Mouse (Mus musculus) liver, embryonic 15.5 days (tissue): ENCODE measurements around the gene Armh3. TPM values are rescaled to one million over a fixed set of nuclear protein-coding genes. Genes with fewer than 3 reads are reported as not detected.

Experiments
- ATAC-seq: fragments of 200-750 bp; cut with Nextera tagmentation; 2 replicates; pipeline ENCODE4 v1.8.0; 2017; ENCODE audit warnings: moderate number of reproducible peaks, mild to moderate bottlenecking, moderate library complexity; ENCODE audit not compliant: insufficient read depth
- H3K27ac ChIP-seq: fragments of 300-500 bp; sonication (generic); replicated peaks from 2 replicates; pipeline ENCODE4 v1.5.1; 2015; ENCODE audit warnings: mild to moderate bottlenecking, inconsistent platforms
- H3K27me3 ChIP-seq: fragments of 300-500 bp; sonication (generic); 2 replicates; pipeline ENCODE4 v1.6.1; 2015; ENCODE audit warnings: mild to moderate bottlenecking, inconsistent platforms
- H3K36me3 ChIP-seq: fragments of 300-500 bp; sonication (generic); replicated peaks from 2 replicates; pipeline ENCODE4 v1.6.1; 2015; ENCODE audit warnings: moderate library complexity, mild to moderate bottlenecking, inconsistent platforms
- H3K4me1 ChIP-seq: fragments of 300-500 bp; sonication (generic); replicated peaks from 2 replicates; pipeline ENCODE4 v1.6.1; 2015; ENCODE audit warnings: inconsistent platforms
- H3K4me2 ChIP-seq: fragments of 300-500 bp; sonication (generic); 2 replicates; pipeline ENCODE4 v1.6.1; 2015; ENCODE audit warnings: moderate library complexity, mild to moderate bottlenecking, inconsistent platforms
- H3K4me3 ChIP-seq: fragments of 300-500 bp; sonication (generic); replicated peaks from 2 replicates; pipeline ENCODE4 v1.5.1; 2015; ENCODE audit warnings: mild to moderate bottlenecking, inconsistent platforms
- H3K9ac ChIP-seq: fragments of 300-500 bp; sonication (generic); 2 replicates; pipeline ENCODE4 v1.6.1; 2015; ENCODE audit warnings: moderate library complexity, mild to moderate bottlenecking, inconsistent platforms
- H3K9me3 ChIP-seq: fragments of 300-500 bp; sonication (generic); replicated peaks from 2 replicates; pipeline ENCODE4 v1.6.1; 2016; ENCODE audit warnings: inconsistent platforms
- WGBS: fragments of 180-500 bp; shearing (Covaris S2); methylation state at CpG from one replicate; pipeline ENCODE4 v1.1.7; 2015; ENCODE audit warnings: mixed read lengths; ENCODE audit not compliant: insufficient replicate concordance; 5-methylcytosine and 5-hydroxymethylcytosine counted together
- polyA plus RNA-seq: library from polyadenylated mRNA; unstranded; fragments of >200 nt; fragmentation: Nextera tagmentation; extraction: Ambion mirVana; gene quantifications from 2 replicates; pipeline ENCODE4 v1.2.1, GENCODE M21; 2015

Gene Armh3
- polyA plus RNA-seq, 1 experiment from 2014 or later: 4.1 TPM

GRCm38 (mm10) chr19:45927236-45927635, 71.1 kb downstream of the Armh3 start:
- H3K36me3 ChIP-seq: 0 out of 2 replicates have a peak, but pooled peaks cover 4% of the 10 kb centered on the region
- no peaks in the 10 kb centered on the region for H3K9me3 ChIP-seq
- ATAC-seq: no peak
- H3K9ac ChIP-seq: no peak overlapping the region
- H3K27me3 ChIP-seq: no peaks in the 10 kb centered on the region
- H3K4me3 ChIP-seq: no peak overlapping the region
- no peak overlapping the region for H3K4me2 ChIP-seq
- no peak overlapping the region for H3K27ac ChIP-seq
- 67% methylated on average over 5 of the region's 5 CpGs for WGBS
- no peaks in the 10 kb centered on the region for H3K4me1 ChIP-seq

- no peak for ATAC-seq
- no peak overlapping the region for H3K4me2 ChIP-seq
- 0 out of 2 replicates have a peak, but pooled peaks cover 4% of the 10 kb centered on the region for H3K36me3 ChIP-seq
- H3K9me3 ChIP-seq: no peaks in the 10 kb centered on the region
- no peaks in the 10 kb centered on the region for H3K4me1 ChIP-seq
- no peak overlapping the region for H3K27ac ChIP-seq
- no peaks in the 10 kb centered on the region for H3K27me3 ChIP-seq
- WGBS: 76% methylated on average over 8 of the region's 8 CpGs
- no peak overlapping the region for H3K4me3 ChIP-seq
- H3K9ac ChIP-seq: no peak overlapping the region
Observed at GRCm38 (mm10) chr19:45926342-45926741, 71.9 kb downstream of the Armh3 start.

GRCm38 (mm10) chr19:45920299-45921090, 77.8 kb downstream of the Armh3 start:
- Histone ChIP-seq H3K4me2 (no peak overlapping the region), H3K4me1 (no peaks in the 10 kb centered on the region), H3K4me3 (no peak overlapping the region), H3K9me3 (no peaks in the 10 kb centered on the region), H3K27me3 (no peaks in the 10 kb centered on the region), H3K36me3 (no peaks in the 10 kb centered on the region), H3K27ac (no peak overlapping the region), H3K9ac (no peak overlapping the region)
- 62% methylated on average over 9 of the region's 9 CpGs for WGBS
- no peak for ATAC-seq

- no peaks in the 10 kb centered on the region for H3K4me1 ChIP-seq
- H3K27ac ChIP-seq: no peak overlapping the region
- 77% methylated on average over 6 of the region's 6 CpGs for whole genome bisulfite sequencing
- H3K27me3 ChIP-seq: no peaks in the 10 kb centered on the region
- no peak overlapping the region for H3K4me3 ChIP-seq
- H3K4me2 ChIP-seq: no peak overlapping the region
- no peak overlapping the region for H3K9ac ChIP-seq
- no peaks in the 10 kb centered on the region for H3K9me3 ChIP-seq
- ATAC-seq: no peak
- H3K36me3 ChIP-seq: no peaks in the 10 kb centered on the region
Observed at GRCm38 (mm10) chr19:45918406-45918805, 79.9 kb downstream of the Armh3 start.

- Histone ChIP-seq H3K9ac (no peak overlapping the region), H3K27me3 (no peaks in the 10 kb centered on the region), H3K36me3 (no peaks in the 10 kb centered on the region), H3K4me3 (no peak overlapping the region), H3K9me3 (no peaks in the 10 kb centered on the region), H3K27ac (no peak overlapping the region), H3K4me1 (no peaks in the 10 kb centered on the region), H3K4me2 (no peak overlapping the region)
- ATAC-seq: no peak
- WGBS: 60% methylated on average over 3 of the region's 3 CpGs
Observed at GRCm38 (mm10) chr19:45917856-45918255, 80.4 kb downstream of the Armh3 start.

- Histone ChIP-seq H3K27ac (no peak overlapping the region), H3K4me3 (no peak overlapping the region), H3K4me1 (no peaks in the 10 kb centered on the region), H3K27me3 (no peaks in the 10 kb centered on the region), H3K4me2 (no peak overlapping the region), H3K9me3 (no peaks in the 10 kb centered on the region), H3K36me3 (no peaks in the 10 kb centered on the region), H3K9ac (no peak overlapping the region)
- WGBS: 73% methylated on average over 4 of the region's 4 CpGs
- no peak for ATAC-seq
Observed at GRCm38 (mm10) chr19:45916461-45916860, 81.8 kb downstream of the Armh3 start.

GRCm38 (mm10) chr19:45916026-45916425, 82.3 kb downstream of the Armh3 start:
- no peak for ATAC-seq
- H3K4me1 ChIP-seq: no peaks in the 10 kb centered on the region
- WGBS: 84% methylated on average over 3 of the region's 3 CpGs
- H3K27ac ChIP-seq: no peak overlapping the region
- H3K36me3 ChIP-seq: no peaks in the 10 kb centered on the region
- no peaks in the 10 kb centered on the region for H3K27me3 ChIP-seq
- H3K4me3 ChIP-seq: no peak overlapping the region
- no peaks in the 10 kb centered on the region for H3K9me3 ChIP-seq
- no peak overlapping the region for H3K4me2 ChIP-seq
- no peak overlapping the region for H3K9ac ChIP-seq

- Histone ChIP-seq H3K27me3 (no peaks in the 10 kb centered on the region), H3K36me3 (no peaks in the 10 kb centered on the region), H3K4me3 (no peak overlapping the region), H3K27ac (no peak overlapping the region), H3K4me2 (no peak overlapping the region), H3K9me3 (no peaks in the 10 kb centered on the region), H3K9ac (no peak overlapping the region), H3K4me1 (no peaks in the 10 kb centered on the region)
- ATAC-seq: no peak
- WGBS: 54% methylated on average over 5 of the region's 5 CpGs
Observed at GRCm38 (mm10) chr19:45913036-45913435, 85.3 kb downstream of the Armh3 start.

- H3K27me3 ChIP-seq: no peaks in the 10 kb centered on the region
- H3K4me3 ChIP-seq: no peak overlapping the region
- no peaks in the 10 kb centered on the region for H3K4me1 ChIP-seq
- H3K9me3 ChIP-seq: no peaks in the 10 kb centered on the region
- H3K9ac ChIP-seq: no peak overlapping the region
- H3K36me3 ChIP-seq: no peaks in the 10 kb centered on the region
- no peak overlapping the region for H3K27ac ChIP-seq
- 79% methylated on average over 6 of the region's 6 CpGs for WGBS
- no peak overlapping the region for H3K4me2 ChIP-seq
- no peak for ATAC-seq
Observed at GRCm38 (mm10) chr19:45912376-45912775, 85.9 kb downstream of the Armh3 start.

- Histone ChIP-seq H3K9ac (no peak overlapping the region), H3K4me1 (no peaks in the 10 kb centered on the region), H3K27ac (no peak overlapping the region), H3K9me3 (no peaks in the 10 kb centered on the region), H3K4me2 (no peak overlapping the region), H3K36me3 (no peaks in the 10 kb centered on the region), H3K27me3 (no peaks in the 10 kb centered on the region), H3K4me3 (no peak overlapping the region)
- no peak for ATAC-seq
- WGBS: 72% methylated on average over 10 of the region's 10 CpGs
Observed at GRCm38 (mm10) chr19:45911236-45912025, 86.9 kb downstream of the Armh3 start.

- no peak overlapping the region for H3K4me3 ChIP-seq
- no peaks in the 10 kb centered on the region for H3K36me3 ChIP-seq
- H3K4me2 ChIP-seq: no peak overlapping the region
- no peaks in the 10 kb centered on the region for H3K27me3 ChIP-seq
- no peak for ATAC-seq
- no peaks in the 10 kb centered on the region for H3K4me1 ChIP-seq
- no peaks in the 10 kb centered on the region for H3K9me3 ChIP-seq
- no peak overlapping the region for H3K27ac ChIP-seq
- WGBS: 66% methylated on average over 3 of the region's 3 CpGs
- H3K9ac ChIP-seq: no peak overlapping the region
Observed at GRCm38 (mm10) chr19:45908246-45908645, 90.0 kb downstream of the Armh3 start.
